Mouse (Mus musculus): ENCODE measurements around the gene Zcwpw1.

The Zcwpw1 gene

DNA sequence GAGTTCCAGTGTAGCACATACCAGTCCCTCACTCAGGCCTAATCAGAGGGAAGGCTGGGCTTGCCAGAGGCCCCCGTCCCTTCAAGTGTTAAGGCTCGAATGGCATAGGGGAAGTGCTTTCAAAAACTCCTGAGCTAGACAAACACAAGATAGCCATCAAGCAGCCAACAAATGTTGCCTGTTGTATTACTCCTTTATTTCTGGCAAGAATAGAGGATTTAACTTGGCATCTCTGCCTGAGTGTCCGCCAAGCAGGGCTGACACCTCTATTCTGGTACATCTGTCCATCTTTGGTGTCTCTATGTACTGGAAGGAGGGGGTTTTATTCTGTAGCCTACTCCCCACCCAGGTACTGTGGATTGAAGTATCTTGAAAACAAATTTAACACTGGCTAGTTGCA is 31.5 kb upstream of the Zcwpw1 start:
- no peak for DNase-seq

DNA sequence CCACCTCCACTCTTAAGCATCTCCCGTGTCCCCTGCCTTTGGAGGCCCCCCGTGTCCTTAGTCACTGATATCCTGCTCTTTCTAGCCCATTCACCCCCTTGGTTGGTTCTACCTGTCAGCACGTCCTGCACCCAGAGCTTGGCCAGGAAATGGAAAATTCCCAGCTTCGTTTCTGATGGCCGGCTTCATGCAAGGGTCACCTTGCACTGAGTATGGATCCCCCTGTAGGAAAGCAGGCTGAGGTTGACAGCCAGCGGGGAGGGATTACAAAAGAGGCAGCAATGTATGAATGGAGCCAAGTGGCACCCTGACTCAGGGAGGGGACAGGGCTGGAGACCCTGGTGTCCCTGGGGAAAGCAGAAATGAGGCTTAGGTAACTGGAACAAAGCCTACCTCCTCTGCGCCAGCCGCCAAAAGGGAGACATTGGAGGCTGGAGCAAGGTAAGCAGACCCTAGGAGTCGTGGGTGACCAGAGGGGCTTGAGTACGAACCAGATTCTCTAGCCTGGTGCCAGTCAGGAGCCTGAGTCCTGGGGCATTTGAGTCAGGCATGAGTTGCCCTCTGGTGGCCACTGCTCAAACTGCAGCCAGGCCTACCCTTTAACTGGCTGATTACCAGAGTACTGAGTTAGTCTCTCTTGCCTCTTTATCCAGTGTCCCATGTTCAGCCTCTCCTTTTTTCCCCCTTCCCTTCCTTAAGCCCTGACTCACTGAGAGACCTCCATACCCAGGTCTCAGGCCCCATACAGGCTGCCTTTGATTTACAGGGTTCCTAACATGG is 30.5 kb upstream of the Zcwpw1 start:
- DNase-seq: peak; percentile 89

DNA sequence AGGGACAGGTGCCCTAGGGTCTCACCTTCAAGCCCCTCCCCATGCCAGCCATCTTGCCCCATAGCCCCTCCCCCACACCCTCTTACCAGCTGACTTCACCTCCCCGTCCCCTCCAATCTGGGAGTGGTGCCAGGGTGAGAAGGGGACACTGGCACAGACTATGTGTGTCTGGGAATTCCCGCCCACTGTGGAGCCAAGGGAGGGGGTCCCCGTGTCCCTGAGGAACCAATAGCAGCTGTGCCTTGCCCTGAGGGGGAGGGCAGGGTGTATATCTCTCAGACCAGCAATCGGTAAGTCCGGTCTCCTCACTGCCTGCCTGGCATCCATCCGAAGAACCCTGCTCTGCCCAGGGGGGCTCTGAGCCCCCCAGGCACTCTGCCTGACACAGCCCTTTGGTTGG is 29.7 kb upstream of the Zcwpw1 start:
- DNase-seq: peak; percentile 43

DNA sequence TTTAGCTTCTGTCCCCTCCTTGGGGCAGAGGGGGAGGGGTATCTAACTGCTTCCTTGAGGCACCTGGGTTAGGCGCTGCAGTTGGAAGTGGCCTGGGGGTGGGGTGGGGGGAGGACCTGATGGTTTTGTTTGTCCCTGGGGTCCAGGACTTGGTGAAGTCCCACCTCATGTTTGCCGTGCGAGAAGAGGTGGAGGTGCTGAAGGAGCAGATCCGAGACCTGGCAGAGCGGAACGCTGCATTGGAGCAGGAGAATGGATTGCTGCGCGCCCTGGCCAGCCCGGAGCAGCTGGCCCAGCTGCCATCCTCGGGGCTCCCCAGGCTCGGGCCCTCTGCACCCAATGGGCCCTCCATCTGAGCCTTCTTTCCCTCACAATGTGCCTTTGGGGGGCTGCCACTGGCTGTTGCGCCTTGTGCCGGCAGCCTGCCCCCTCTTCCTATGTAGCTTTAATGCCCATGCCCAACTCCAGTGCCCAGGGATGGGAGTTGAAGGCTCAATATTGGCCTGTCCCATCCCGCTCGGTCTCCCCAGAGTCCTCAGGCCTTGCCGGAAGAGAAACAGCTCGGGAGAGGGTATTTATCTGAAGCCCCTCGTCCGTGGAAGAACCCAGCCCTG is 28.6 kb upstream of the Zcwpw1 start:
- DNase-seq: no peak

DNA sequence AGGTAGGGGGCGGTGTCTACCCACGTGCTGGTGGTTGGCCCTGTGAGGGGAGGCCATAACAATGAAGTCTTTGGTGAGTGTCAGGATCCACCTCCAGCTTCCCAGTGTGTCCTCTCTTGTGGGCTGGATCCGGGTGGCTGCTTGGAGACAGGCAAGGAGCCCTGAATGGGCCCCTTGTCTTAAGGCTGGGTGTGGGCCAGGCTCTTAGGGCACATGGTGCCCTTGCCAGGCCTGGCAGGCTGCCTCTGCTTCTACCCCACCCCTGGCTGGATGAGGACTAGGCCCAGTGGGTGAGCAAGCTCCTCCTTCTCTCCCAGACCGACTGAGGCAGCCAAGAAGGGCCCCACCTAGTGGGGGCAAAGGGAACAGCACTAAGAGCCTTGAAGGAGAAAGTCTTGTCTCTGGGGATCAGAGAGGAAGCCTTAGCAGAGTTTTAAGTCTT is 27.6 kb upstream of the Zcwpw1 start:
- peak; percentile 91 for DNase-seq

DNA sequence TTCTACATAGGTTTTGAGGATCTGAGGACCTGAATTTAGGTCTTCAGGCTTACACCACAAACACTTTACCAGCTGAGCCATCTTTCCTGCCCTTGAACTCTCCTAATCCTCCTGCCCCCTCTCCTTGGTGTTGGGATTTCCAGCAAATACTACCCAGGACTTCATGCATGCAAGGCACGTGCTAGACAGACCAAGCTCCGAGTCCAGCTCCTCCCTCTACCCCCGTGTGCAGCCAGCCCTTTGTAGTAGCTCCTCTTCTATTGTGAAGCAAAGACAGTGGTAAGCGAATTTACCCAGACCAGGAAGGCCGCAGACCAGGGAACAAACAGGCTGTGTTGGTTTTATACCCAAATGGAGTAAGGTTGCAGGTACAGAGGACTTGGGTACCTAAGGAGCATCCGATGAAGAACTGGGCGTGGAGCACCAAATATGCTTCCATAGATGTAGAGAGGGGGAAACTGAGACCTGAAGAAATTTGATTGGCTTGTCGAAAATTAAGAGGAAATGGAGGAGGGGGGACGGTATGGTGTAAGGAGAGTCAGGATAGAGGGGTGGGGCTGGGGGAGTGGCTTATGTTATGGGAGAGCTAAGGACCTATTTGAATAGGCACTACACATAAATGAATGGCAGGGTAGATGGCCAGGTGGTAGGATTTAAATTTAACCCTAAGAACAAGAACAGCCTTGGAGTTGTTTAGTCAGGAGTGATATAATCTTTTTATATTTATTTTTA is 22.8 kb upstream of the Zcwpw1 start:
- no peak for DNase-seq

DNA sequence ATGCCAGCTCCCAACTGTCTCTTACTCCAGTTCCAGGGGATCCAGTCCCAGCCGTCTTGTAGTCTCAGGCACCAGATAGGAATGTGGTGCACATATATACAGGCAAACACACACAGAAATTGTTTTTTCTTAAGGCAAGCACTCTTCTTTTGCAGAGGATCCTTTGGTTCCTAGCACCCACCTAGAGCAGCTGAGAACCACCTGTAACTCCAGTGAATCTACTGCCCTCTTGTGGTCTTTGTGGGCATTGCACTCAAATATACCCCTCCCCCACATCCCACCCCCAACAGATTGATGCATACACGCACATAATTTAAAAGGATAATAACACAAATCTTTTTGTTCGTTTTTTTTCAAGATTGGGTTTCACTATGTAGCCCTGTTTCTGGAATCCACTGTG is 21.3 kb upstream of the Zcwpw1 start:
- DNase-seq: no peak

DNA sequence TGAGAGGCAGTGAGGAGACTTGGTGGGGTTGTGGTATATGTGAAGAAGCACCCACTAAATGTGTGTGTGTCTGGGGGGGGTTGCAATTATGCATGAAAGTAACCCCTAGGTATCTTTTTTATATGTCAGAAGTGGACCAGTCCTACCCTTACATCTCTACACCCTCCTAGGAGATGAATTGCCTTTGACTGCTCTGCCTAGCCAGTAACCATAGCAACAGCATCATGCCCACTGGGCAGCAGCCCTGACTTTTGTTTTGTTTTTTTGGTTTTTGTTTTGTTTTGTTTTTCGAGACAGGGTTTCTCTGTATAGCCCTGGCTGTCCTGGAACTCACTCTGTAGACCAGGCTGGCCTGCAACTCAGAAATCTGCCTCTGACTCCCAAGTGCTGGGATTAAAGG is 19.1 kb upstream of the Zcwpw1 start:
- DNase-seq: no peak

DNA sequence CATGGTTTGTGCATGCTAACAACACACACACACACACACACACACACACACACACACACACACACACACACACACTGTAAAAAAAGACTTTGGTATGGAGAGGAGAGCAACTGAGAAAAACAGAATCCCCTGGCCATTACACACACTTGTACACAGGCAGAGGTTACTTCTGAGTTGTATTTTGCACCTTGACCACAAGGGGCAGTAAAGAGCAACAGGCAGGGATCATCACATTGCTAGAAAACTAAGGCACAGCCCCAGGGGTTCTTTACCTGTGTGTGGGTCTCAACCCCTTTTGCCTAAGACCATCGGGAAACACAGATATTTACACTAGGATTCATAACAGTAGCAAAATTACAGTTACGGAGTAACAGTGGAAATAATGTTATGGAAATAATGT is 16.9 kb upstream of the Zcwpw1 start:
- DNase-seq: no peak

DNA sequence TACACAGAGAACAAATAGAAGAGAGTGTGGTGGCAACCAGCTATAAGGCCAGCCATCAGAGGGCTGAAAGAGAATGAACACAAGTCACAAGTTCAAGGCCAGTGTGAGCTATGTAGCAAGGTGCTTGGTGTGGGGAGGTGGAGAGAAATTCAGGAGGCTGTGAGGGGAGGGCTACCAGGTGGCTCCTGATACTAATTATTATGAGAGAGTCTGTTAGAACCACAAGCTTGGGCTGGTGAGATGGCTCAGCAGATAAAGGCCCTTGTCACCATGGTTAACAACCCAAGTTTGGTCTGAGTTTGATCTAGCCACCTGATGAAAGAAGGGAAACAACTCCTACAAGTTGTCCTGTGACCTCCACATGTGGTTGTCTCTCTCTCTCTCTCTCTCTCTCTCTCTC is 14.8 kb upstream of the Zcwpw1 start:
- no peak for DNase-seq

DNA sequence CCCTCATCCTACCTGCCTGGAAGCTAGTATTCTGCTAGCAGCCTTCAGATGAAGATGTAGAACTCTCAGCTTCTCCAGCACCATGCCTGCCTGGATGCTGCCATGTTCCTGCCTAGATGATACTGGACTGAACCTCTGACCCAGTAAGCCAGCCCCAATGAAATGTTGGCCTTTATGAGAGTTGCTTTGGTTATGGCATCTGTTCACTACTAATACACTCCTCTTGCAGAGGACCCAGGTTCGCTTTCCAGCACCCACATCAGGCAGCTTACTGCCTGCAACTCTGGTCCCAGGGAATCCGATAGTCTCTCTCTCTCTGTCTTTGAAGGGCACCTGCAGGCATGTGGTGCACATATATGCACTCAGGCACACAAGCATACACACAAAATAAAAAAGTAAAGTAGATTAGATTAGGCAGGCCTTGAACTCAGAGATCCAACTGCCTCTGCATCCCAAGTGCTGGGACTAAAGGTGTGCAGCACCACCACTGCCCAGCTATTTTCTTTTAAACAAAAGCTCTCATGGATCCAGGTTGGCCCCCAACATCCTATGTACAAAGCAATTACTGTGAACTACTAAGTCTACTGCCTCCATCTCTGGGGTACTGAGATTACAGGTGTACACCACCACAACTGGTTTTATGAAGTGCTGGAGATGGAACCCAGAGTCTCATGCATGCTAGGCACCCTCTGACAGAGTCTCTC is 11.9 kb upstream of the Zcwpw1 start:
- no peak for DNase-seq

DNA sequence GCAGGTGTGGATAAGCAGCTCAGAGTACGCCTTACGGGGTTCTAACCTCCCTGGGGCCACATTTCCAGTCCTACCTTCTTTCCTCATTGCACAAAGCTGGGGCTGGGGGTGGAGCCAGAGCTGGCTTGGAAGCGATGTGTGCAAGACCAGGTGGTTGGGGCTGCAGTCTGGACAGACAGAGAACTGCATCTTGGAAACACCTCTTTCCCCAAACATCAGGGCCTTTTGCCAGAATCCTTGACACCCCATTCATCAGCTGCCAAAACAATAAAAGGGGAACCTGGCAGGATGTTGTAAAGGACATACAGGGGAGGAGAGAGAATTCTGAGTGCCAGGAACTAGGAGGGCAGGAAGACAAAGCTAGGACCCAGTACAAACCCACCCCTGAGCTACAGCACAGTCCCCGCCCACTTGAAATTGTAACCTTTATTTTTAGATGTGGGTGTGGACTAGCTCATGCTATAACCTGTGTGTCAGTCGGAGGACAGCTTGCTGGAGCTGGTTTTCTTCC is 11.1 kb upstream of the Zcwpw1 start:
- peak; percentile 68 for DNase-seq

DNA sequence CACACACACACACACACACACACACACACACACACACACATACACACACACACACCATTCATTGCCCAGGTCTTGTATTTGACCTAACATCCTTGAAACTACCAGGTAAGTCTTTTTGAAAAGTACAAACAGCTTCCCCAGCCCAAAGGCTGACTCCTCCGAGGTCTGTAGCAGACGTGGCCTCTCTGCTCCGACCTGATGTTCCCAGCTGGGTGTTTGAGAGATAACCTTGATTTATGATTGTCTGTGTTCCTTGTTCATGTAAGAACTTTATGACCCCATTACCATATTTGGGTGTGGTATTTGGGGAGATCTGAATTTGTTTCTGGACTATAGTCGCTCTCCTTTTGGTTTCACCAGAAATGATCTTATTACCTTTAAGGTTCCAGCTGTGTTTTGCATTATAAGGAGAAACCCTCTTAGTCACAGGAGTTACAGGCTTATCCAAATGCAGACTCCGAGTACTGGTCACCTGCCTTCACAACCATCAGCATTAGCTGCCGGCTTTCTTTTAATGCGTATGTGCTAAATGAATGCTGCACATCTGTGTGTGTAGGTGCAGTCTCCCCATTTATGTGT is 10.2 kb upstream of the Zcwpw1 start:
- no peak for DNase-seq

DNA sequence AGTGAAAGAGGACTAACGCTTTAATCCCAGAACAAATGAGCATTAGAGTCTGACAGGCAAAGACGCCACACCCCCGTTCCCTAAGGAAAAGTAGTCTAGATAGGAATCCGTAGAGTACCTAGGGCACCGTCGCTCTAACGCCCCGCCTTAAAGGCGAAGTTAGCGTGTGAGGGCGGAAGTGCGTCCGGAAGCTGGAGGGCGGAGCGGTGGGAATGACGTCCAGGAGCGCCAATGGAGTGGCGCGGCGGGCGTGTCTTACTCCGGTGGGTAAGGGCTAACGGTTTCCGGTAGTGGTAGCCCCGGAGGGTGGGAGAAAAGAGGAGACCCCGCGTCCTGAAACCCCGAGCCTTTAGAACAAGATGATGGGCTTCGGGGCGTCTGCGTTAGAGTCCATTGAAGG is 9.0 kb upstream of the Zcwpw1 start, which contains the start of gene Ppp1r35:
Gene Ppp1r35 (plus strand): TSS at position 215 of the 400 bp plus-strand sequence.
- peak; percentile 98 for DNase-seq

DNA sequence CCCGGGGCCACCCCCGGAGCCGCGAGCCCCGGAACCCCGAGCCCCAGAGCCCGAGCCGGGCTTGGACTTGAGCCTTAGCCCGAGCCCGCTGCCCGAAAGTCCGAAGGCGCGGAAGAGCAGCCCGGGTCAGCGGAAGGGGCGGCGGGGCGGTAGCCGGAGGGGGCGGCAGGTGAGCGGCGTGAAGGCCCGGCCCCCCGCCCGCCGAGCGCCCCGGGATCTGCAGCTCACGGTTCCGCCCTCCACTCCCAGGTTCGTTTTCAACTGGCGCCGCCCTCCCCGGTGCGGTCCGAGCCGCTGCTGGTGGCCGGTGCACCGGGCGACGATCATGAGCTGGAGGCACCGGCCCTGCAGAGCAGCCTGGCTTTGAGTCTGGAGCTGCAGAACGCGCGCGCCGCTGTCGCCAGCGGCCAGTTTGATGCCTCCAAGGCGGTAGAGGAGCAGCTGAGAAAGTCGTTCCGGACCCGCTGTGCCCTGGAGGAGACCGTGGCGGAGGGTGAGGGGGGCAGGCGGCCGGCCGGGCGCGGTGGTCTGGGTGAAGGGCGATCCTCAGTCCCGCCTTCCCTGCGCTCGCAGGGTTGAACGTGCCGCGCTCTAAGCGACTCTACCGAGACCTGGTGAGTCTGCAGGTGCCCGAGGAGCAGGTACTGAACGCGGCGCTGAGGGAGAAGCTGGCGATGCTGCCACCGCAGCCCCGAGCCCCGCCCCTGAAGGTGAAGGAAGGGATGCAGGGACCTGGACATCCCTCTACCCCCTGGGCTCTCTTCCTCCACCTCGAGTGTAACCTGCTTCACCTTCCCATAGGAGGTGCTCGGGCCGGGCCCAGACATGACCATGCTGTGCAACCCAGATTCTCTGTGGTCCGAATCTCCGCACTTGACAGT is 8.3 kb upstream of the Zcwpw1 start:
- DNase-seq: peak; percentile 39

DNA sequence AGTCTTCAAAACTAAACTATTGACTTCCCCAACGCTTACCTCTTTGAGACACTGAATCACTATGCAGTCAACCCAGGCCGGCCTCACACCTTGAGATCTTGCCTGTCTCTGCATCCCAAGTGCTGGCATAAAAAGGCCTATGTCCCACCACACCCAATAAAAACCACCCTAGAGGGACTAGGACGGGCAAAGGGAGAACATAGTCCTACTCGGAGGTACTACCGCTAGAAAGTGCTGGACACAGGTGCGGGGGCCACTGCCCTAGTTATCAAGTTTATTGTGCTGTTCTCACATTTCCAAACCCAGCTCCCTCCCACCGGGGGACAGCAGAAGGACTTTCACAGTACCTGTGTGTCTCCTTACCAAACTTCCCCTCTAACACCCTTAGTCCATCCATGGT is 5.9 kb upstream of the Zcwpw1 start:
- no peak for DNase-seq

DNA sequence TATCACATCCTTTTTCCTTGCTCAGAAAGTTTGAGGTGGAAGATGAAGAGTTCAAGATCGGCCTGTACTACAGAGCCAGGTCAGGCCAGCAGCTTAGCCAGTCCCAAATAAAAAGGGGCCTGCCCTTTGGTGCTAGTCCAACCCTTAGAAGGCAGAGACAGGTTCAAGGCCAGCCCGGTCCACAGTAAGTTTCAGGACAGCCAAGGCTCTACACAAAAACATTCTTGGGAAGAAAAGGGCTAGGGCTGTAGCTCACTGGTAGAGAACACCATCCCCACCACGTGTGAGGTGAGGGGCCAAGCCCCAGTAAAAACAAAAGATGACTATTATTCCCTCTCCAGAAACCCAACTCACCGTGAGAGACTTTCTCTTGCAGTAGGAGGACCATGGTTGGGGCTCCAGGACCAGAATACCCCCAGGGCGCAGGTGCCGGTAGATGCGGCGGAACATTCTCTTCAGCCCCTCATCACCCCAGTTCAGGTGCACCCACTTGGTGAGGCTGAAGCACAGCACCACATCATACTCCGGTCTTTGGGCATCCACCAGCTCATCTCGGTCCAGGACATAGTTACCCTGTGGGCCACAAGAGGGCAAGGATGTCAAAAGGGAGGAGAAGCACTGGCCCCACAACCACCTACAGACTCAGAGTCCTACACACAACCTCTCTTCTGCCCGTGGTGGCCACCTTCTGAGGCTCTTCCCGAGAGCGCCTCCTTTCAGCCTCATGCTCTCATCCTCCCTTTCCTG is 4.6 kb upstream of the Zcwpw1 start:
- DNase-seq: no peak

DNA sequence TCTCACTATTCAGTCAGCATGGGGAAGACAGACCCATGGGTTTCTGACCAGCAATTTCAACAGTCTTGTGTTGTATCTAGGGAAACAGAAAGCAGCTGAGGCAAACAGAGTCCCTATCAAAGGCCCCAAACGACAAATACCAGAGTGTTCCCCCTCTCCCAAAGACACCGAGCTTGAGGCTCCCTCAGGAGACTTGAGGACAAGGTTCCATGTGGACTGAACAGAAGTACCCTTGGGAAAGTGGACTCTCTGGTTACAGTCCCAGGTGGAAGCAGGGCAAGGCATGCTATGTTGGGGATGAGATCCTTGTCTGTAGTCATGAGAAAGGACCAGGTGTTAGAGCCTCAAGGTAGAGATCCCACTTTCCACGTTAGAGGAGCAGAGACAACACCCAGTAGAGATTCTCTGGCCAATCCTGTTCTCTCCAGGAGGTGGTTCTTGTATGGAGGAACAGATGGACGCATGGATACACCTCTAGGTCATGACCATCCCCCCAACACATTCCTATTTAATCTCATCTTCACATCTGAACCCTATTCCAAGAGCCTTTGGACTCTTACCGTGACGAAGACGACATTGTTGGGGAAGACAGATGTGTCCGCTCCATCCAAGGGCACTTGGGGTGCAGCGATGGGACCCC is 3.6 kb upstream of the Zcwpw1 start:
- DNase-seq: no peak

DNA sequence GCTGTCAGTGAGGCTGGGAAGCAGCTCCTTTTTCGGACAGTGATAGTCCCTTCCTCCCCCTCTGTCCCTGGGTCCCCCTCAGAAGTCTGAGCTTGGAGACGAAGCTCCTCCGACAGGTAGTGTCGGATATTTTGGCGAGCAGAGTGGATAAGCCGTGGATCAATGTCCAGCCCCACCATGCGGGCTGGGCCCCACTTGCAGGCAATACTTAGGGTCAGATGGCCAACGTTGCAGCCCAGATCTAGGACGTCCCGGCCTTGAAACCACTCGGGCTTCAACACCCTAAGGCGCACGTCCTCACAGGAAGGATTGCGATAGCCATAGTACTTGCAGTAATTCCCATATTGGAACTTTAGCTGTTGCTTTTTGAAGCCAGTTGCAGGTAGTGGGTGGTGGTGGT is 3.1 kb upstream of the Zcwpw1 start:
- DNase-seq: no peak
